In the genomic region with DNA sequence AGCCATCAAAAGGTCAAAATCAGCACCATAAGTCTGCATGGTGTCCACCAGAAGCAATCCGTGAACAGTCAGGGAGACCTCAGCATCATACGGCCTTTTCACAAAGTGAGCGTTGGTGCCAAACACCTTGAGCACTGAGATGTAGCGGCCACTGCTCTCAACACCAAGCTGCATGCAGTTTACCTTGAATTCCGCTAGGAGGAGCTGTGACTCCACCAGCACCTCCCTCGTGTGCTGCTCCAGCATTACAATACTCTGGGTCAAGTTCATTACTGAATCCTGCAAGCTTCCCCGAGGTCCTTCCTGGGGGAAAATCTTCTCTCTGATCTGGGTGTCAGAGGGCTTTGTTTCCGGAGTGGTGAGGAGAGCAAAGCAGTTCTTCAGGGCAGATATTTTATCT, we compare ENCODE assay signal across 10 mouse cellular contexts. TPM values are rescaled to one million over a fixed set of nuclear protein-coding genes. Genes with fewer than 3 reads are reported as not detected.
DNase-seq lines count a peak whose midpoint lies in the region; ATAC-seq lines count a peak whose summit lies in the region.
"Had no signal": no experiment of that assay in that cellular context is flagged by ENCODE, and none has a peak within 500 bp of the region (broad histone marks: within the 10 kb centered on the region; RNA-seq: fewer than 3 reads in every experiment).

No protein-coding gene starts in this region.

- H3K36me3 ChIP-seq in forebrain, embryonic 16.5 days (ENCODE audit: control insufficient read depth, insufficient read depth), result peaks cover 45% of the 10 kb centered on the region
- H3K36me3 ChIP-seq in intestine, embryonic 14.5 days (ENCODE audit: control insufficient read depth, insufficient read depth, low read length), result peaks cover 88% of the 10 kb centered on the region
- H3K36me3 ChIP-seq in midbrain, embryonic 12.5 days, result peaks cover 80% of the 10 kb centered on the region

- no peaks in the 10 kb centered on the region for H3K9me3 ChIP-seq in forebrain, embryonic 16.5 days (ENCODE audit: control insufficient read depth, low read length)
- H3K9me3 ChIP-seq in intestine, embryonic 14.5 days (ENCODE audit: control insufficient read depth, low read length), result no peaks in the 10 kb centered on the region
- no peaks in the 10 kb centered on the region for H3K9me3 ChIP-seq in midbrain, embryonic 12.5 days
- H3K9me3 ChIP-seq: stomach, embryonic 15.5 days had no signal

- H3K4me1 ChIP-seq in forebrain, embryonic 16.5 days (replicated peaks; ENCODE audit: control insufficient read depth, insufficient read depth, low read length), result no peaks in the 10 kb centered on the region
- H3K4me1 ChIP-seq in intestine, embryonic 14.5 days (replicated peaks; ENCODE audit: control insufficient read depth, insufficient read depth, low read length), result no peaks in the 10 kb centered on the region
- no peaks in the 10 kb centered on the region for H3K4me1 ChIP-seq in midbrain, embryonic 12.5 days
- H3K4me1 ChIP-seq: stomach, embryonic 15.5 days had no signal

- H3K4me2 ChIP-seq in forebrain, embryonic 16.5 days (ENCODE audit: low read length), result no peak overlapping the region
- H3K4me2 ChIP-seq in intestine, embryonic 14.5 days (ENCODE audit: low read length), result no peak overlapping the region
- no peak overlapping the region for H3K4me2 ChIP-seq in midbrain, embryonic 12.5 days (replicated peaks)
- H3K4me2 ChIP-seq: stomach, embryonic 15.5 days had no signal

- peak; percentile 33; the same call in 1 of the 2 replicates for ATAC-seq in forebrain, embryonic 16.5 days
- peak; percentile 62 for ATAC-seq in intestine, embryonic 14.5 days (replicated peaks; ENCODE audit: low FRiP score, low TSS enrichment, low read depth)
- ATAC-seq in midbrain, embryonic 12.5 days (ENCODE audit: low FRiP score, low read depth), result peak; percentile 77

- H3K27ac ChIP-seq in forebrain, embryonic 16.5 days (ENCODE audit: low read length), result no peak overlapping the region
- H3K27ac ChIP-seq in intestine, embryonic 14.5 days (ENCODE audit: low read depth), result no peak overlapping the region
- no peak overlapping the region for H3K27ac ChIP-seq in midbrain, embryonic 12.5 days (replicated peaks)
- H3K27ac ChIP-seq: stomach, embryonic 15.5 days had no signal

- DNase-seq in urinary bladder, postnatal 14 days (ENCODE audit: low spot score), result peak; percentile 31
- no peak for DNase-seq in urinary bladder, postnatal 10 days (ENCODE audit: low spot score)
- peak; percentile 51 for DNase-seq in c-Kit-positive CD71-positive TER-119-positive erythroid progenitor cells, embryonic 14.5 days (ENCODE audit: low spot score)
- peak; percentile 61 for DNase-seq in intestine, embryonic 14.5 days (ENCODE audit: low spot score)
- peak; percentile 17 for DNase-seq in left cerebral cortex, postnatal 4 days
- peak; percentile 37 for DNase-seq in spleen, adult 12 weeks (ENCODE audit: low spot score)

- WGBS in forebrain, embryonic 16.5 days, result 45% methylated on average over 8 of the region's 8 CpGs
- 50% methylated on average over 8 of the region's 8 CpGs for WGBS in intestine, embryonic 14.5 days
- WGBS in midbrain, embryonic 12.5 days, result 49% methylated on average over 8 of the region's 8 CpGs

- intact Hi-C loops in left cerebral cortex, postnatal 4 days (cut with DNase I), result no loop called here

- no peaks in the 10 kb centered on the region for H3K27me3 ChIP-seq in forebrain, embryonic 16.5 days (replicated peaks; ENCODE audit: control insufficient read depth, insufficient read depth, low read length)
- H3K27me3 ChIP-seq in intestine, embryonic 14.5 days (replicated peaks; ENCODE audit: control insufficient read depth, insufficient read depth, low read length), result no peaks in the 10 kb centered on the region
- no peaks in the 10 kb centered on the region for H3K27me3 ChIP-seq in midbrain, embryonic 12.5 days
- H3K27me3 ChIP-seq: stomach, embryonic 15.5 days had no signal

- no peak overlapping the region for H3K9ac ChIP-seq in forebrain, embryonic 16.5 days (replicated peaks; ENCODE audit: low read depth, low read length)
- no peak overlapping the region for H3K9ac ChIP-seq in intestine, embryonic 14.5 days (ENCODE audit: low read length)
- H3K9ac ChIP-seq in midbrain, embryonic 12.5 days (replicated peaks), result no peak overlapping the region
- H3K9ac ChIP-seq: stomach, embryonic 15.5 days had no signal

- no peak overlapping the region for H3K4me3 ChIP-seq in forebrain, embryonic 16.5 days (replicated peaks; ENCODE audit: low read length)
- H3K4me3 ChIP-seq in intestine, embryonic 14.5 days (ENCODE audit: low read depth, low read length), result no peak overlapping the region
- H3K4me3 ChIP-seq in midbrain, embryonic 12.5 days, result no peak overlapping the region
- H3K4me3 ChIP-seq: erythroblast, embryonic 14.5 days; stomach, embryonic 15.5 days had no signal

RNA-seq across cellular contexts. Expression of a gene that starts 38.8 kb away (rescaled TPM):
- 9.2 and 9.4 TPM in 2 replicates for polyA plus RNA-seq in forebrain, embryonic 16.5 days (2015; fragmentation: Nextera tagmentation; extraction: Ambion mirVana)
- polyA plus RNA-seq in intestine, embryonic 14.5 days (2014; fragmentation: Nextera tagmentation; extraction: Ambion mirVana), result 14.1 and 15.5 TPM in 2 replicates
- total RNA-seq in left cerebral cortex, postnatal 4 days (2021), result 10 to 100 TPM; 50.3 to 51.0 TPM
- polyA plus RNA-seq in midbrain, embryonic 12.5 days (2016; fragmentation: Nextera tagmentation; extraction: Ambion mirVana), result 6.3 and 7.9 TPM in 2 replicates
